Mouse (Mus musculus) adrenal gland, adult 2 months (tissue): ENCODE data around the gene Iqschfp. TPM values are rescaled to one million over a fixed set of nuclear protein-coding genes. Genes with fewer than 3 reads are reported as not detected.

Source experiments
- DNase-seq: peaks from one replicate; pipeline ENCODE4 v3.0.0; 2021
- polyA plus RNA-seq: library from polyadenylated mRNA; depleted of rRNA; stranded (reverse); fragments of >200 nt; gene quantifications from 2 replicates; pipeline ENCODE4 v1.2.3, GENCODE M21; 2012
- total RNA-seq, 2 experiments: library from RNA; stranded (reverse); gene quantifications; 2 replicates each; pipeline ENCODE4 v1.2.3; 2021

Gene Iqschfp
- total and polyA plus RNA-seq, 3 experiments = not detected

GRCm38 (mm10) chr3:67954459-67955065 is 62.5 kb downstream of the Iqschfp start:
- no peak for DNase-seq

GRCm38 (mm10) chr3:67959672-67960071 is 67.6 kb downstream of the Iqschfp start:
- no peak for DNase-seq

GRCm38 (mm10) chr3:67960133-67960532 is 68.1 kb downstream of the Iqschfp start:
- no peak for DNase-seq

GRCm38 (mm10) chr3:67960727-67961126 is 68.7 kb downstream of the Iqschfp start:
- no peak for DNase-seq

GRCm38 (mm10) chr3:67961934-67962639 is 70.1 kb downstream of the Iqschfp start:
- no peak for DNase-seq

- DNase-seq = no peak
Observed at GRCm38 (mm10) chr3:67974340-67974998, 82.4 kb downstream of the Iqschfp start.

- DNase-seq = no peak
Observed at GRCm38 (mm10) chr3:67980006-67980405, 88.0 kb downstream of the Iqschfp start.

- DNase-seq = no peak
Observed at GRCm38 (mm10) chr3:67983329-67983728, 91.3 kb downstream of the Iqschfp start.

GRCm38 (mm10) chr3:68002415-68002814 is 110.4 kb downstream of the Iqschfp start:
- DNase-seq = no peak

GRCm38 (mm10) chr3:68012342-68012741 is 120.3 kb downstream of the Iqschfp start:
- no peak for DNase-seq

GRCm38 (mm10) chr3:68015786-68016185 is 123.8 kb downstream of the Iqschfp start:
- DNase-seq = no peak

GRCm38 (mm10) chr3:68019401-68019800 is 127.4 kb downstream of the Iqschfp start:
- no peak for DNase-seq

- DNase-seq = no peak
Observed at GRCm38 (mm10) chr3:68036097-68036496, 144.1 kb downstream of the Iqschfp start.

GRCm38 (mm10) chr3:68042951-68043350 is 150.9 kb downstream of the Iqschfp start:
- DNase-seq = no peak

- no peak for DNase-seq
Observed at GRCm38 (mm10) chr3:68045475-68046416, 153.7 kb downstream of the Iqschfp start.

- DNase-seq = no peak
Observed at GRCm38 (mm10) chr3:68053538-68053937, 161.5 kb downstream of the Iqschfp start.

- DNase-seq = peak; percentile 5
Observed at GRCm38 (mm10) chr3:68055071-68055470, 163.0 kb downstream of the Iqschfp start.

- peak; percentile 62 for DNase-seq
Observed at GRCm38 (mm10) chr3:68056373-68057275, 164.6 kb downstream of the Iqschfp start.

GRCm38 (mm10) chr3:68059162-68059800 is 167.2 kb downstream of the Iqschfp start:
- no peak for DNase-seq

- DNase-seq = peak; percentile 35
Observed at GRCm38 (mm10) chr3:68064731-68065130, 172.7 kb downstream of the Iqschfp start, which contains the start of gene Schip1. Gene Schip1 (plus strand): TSS chr3:68064802.
